Mouse (Mus musculus) embryonic facial prominence, embryonic 14.5 days (tissue): ENCODE measurements at regions not wholly inside any gene's neighbourhood (a gene's known extent, or its start where the extent isn't known, plus 50 kb on each side); places are given as distances from the start of the nearest gene placed in this dataset.
"Not testable (repeated sequence)": the region's sequence is repeated elsewhere in the genome, so short reads cannot be mapped to it uniquely, and the experiment has no call there.

ENCODE experiments used
- ATAC-seq: fragments of 200-750 bp; cut with Nextera tagmentation; 2 replicates; pipeline ENCODE4 v1.8.0; 2017; ENCODE audit warnings: low read depth, moderate number of reproducible peaks, moderate TSS enrichment
- DNase-seq: peaks from one replicate; pipeline ENCODE4 v3.0.0-alpha.2; 2015; ENCODE audit warnings: low spot score
- H3K27ac ChIP-seq: fragments of 300-500 bp; sonication (generic); replicated peaks from 2 replicates; pipeline ENCODE4 v1.5.1; 2014; ENCODE audit warnings: low read depth, mild to moderate bottlenecking, low read length, moderate library complexity
- H3K27me3 ChIP-seq: fragments of 300-500 bp; sonication (generic); replicated peaks from 2 replicates; pipeline ENCODE4 v1.6.1; 2014; ENCODE audit warnings: low read length; ENCODE audit not compliant: control insufficient read depth, insufficient read depth
- H3K36me3 ChIP-seq: fragments of 300-500 bp; sonication (generic); 2 replicates; pipeline ENCODE4 v1.6.1; 2014; ENCODE audit warnings: low read length, mixed read lengths; ENCODE audit not compliant: control insufficient read depth, insufficient read depth
- H3K4me1 ChIP-seq: fragments of 300-500 bp; sonication (generic); 2 replicates; pipeline ENCODE4 v1.6.1; 2014; ENCODE audit warnings: antibody characterized with exemption, low read length; ENCODE audit not compliant: control insufficient read depth, insufficient read depth
- H3K4me2 ChIP-seq: fragments of 300-500 bp; sonication (generic); 2 replicates; pipeline ENCODE4 v1.6.1; 2014; ENCODE audit warnings: low read depth, mild to moderate bottlenecking, low read length, moderate library complexity, mixed read lengths
- H3K4me3 ChIP-seq: fragments of 300-500 bp; sonication (generic); 2 replicates; pipeline ENCODE4 v1.5.1; 2014; ENCODE audit warnings: low read depth, mild to moderate bottlenecking, low read length
- H3K9ac ChIP-seq: fragments of 300-500 bp; sonication (generic); 2 replicates; pipeline ENCODE4 v1.6.1; 2014; ENCODE audit warnings: low read depth, mild to moderate bottlenecking, low read length, moderate library complexity, mixed read lengths
- H3K9me3 ChIP-seq: fragments of 300-500 bp; sonication (generic); 2 replicates; pipeline ENCODE4 v1.6.1; 2016; ENCODE audit warnings: low read length; ENCODE audit not compliant: control insufficient read depth
- WGBS: fragments of 180-500 bp; shearing (Covaris S2); extraction: QIAGEN DNeasy Blood & Tissue Kit; methylation state at CpG from one replicate; pipeline ENCODE4 v1.1.7; 2014; 5-methylcytosine and 5-hydroxymethylcytosine counted together

DNA sequence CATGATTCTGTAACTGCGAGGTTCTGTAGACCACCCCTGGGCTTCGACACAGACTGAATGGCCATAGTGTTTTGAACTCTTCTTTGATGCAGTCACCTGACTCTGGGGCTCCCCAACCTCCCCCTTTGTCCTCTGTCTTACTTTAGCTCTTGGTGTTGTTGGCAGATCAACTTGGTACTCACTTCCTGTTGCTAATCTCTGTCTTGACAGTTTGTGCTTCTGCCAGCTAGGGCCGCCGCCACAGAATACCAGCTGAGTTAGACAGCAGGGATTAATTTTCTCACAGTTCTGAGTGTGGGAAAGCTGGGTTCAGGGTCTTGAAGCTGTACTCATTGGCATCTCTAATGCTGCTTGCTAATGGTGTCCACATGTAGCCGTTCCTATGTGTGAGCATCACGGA is 125.6 kb downstream of the Gm11077 start:
- Histone ChIP-seq H3K4me3 (no peak overlapping the region), H3K9ac (no peak overlapping the region), H3K27ac (no peak overlapping the region), H3K36me3 (no peaks in the 10 kb centered on the region), H3K9me3 (0 out of 2 replicates have a peak, but pooled peaks cover 4% of the 10 kb centered on the region), H3K4me2 (no peak overlapping the region), H3K4me1 (peaks cover 28% of the 10 kb centered on the region), H3K27me3 (no peaks in the 10 kb centered on the region)
- ATAC-seq (no peak), DNase-seq (peak; percentile 34)
- WGBS, result 64% methylated on average over 6 of the region's 6 CpGs

DNA sequence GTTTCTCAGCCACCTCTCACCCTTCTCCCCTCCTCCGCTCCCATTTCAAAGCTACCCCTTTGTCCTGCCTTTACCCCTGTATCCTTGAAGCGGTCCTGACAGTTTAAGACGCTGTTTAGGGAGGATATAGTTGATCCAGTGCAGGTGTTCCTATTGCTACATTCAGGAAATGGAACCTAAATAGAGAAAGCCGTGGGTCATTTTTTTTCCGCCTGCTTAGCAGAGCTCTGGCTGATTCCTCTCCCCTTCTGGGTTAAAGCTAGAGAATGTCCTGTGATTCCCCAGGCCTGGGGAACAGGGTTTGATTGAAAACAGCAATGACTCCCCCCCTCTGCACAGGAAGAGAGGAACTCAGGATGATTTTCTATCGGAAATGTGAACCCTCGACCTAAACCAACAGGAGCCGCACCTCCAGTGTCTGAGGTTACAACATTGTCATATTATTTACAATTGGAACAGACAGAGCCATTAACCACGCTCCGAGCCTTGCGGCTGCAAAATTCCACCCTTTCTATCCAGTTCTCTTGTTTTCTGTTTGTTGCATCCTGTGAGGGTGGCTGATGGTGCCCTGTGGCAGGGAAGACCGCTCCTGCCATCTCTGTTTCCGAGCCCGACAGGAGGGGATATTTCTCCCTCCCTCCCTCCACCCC is 127.5 kb downstream of the Gm11077 start:
- no peaks in the 10 kb centered on the region for H3K36me3 ChIP-seq
- WGBS, result 4% methylated on average over 14 of the region's 14 CpGs

DNA sequence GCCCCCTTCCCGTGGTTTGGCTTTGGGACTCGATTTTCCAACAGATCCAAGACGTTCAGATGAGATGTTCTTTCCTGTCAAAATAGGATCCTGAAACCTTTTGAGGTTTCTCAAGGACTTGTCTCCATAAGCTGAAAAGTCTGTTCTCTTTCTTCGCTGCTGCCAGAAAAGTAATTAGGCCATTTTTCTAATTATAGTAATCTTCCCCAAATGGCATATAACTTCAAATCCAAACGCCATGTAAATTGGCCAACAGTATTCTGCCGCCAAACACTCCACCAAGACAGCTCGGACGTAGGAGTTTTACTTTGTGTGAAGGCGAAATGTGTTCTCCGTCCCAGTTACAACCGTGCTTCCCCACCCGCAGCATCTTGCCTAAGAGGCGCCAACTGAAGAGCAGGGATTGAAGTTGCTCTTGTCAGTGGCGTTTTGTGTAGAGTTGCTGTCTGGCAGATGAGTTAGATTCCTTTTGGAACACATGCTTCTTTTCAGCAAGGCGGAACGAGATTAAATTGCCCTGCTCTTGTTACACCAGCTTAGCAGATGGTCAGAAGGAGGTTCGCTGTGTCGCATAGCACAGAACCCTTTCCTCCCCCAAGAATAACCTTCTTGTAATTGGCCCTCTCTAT is 128.1 kb downstream of the Gm11077 start:
- Histone ChIP-seq H3K4me1 (peaks cover 28% of the 10 kb centered on the region), H3K9ac (peak overlapping the region; percentile 37), H3K4me3 (peak overlapping the region; percentile 32), H3K4me2 (peak overlapping the region; percentile 60), H3K9me3 (no peaks in the 10 kb centered on the region), H3K27ac (peak overlapping the region; percentile 63), H3K27me3 (no peaks in the 10 kb centered on the region), H3K36me3 (no peaks in the 10 kb centered on the region)
- peak; percentile 86 for DNase-seq
- peak; percentile 58 for ATAC-seq
- WGBS, result 9% methylated on average over 18 of the region's 18 CpGs

More for the DNA sequence above, 127.5 kb downstream of the Gm11077 start:
- Histone ChIP-seq H3K27ac (peak overlapping the region; percentile 63), H3K27me3 (no peaks in the 10 kb centered on the region), H3K9ac (peak overlapping the region; percentile 37), H3K4me3 (peak overlapping the region; percentile 32), H3K9me3 (no peaks in the 10 kb centered on the region), H3K4me1 (peaks cover 28% of the 10 kb centered on the region), H3K4me2 (peak overlapping the region; percentile 60)
- ATAC-seq (peak; percentile 60), DNase-seq (peak; percentile 71)

DNA sequence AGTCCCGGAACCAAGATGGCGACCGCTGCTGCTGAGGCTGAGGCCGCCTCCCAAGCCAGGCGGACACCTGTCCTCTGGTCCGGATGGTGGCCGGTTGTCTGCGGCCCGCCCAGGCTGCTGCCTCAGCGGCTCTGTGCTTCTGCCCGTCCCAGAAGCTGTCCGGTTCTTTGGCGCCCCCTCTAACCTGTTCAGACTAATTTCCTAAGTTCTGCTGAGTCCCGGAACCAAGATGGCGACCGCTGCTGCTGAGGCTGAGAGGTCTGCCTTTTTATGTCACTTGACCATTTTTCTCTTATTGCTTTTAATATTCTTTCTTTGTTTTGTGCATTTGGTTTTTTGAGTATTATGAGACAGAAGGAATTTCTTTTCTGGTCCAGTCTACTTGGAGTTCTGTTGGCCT is 140.4 kb downstream of the Gm11077 start:
- H3K36me3 ChIP-seq, H3K27ac ChIP-seq, H3K9me3 ChIP-seq, H3K4me2 ChIP-seq, H3K27me3 ChIP-seq, H3K9ac ChIP-seq, ATAC-seq, DNase-seq, H3K4me1 ChIP-seq, H3K4me3 ChIP-seq: not testable (repeated sequence)
- 95% methylated on average over 9 of the region's 16 CpGs for WGBS

DNA sequence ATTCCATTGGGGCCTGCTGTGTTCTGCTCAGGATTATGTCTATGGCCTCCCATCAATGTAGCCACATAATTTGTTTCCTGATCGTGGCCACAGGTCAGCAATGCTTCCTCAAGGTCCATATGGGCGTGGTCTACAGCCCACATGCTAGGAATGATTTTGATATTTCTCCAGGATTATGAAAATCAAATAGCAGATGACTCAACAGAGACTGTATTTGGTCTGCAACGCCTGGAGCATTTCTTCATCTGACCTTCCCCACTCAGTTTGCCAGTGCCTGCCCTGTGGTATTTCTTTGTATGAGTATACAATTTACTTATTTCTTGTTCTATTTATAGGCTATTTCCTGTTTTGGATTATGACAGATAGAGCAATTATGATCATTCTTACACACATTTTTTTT is 145.7 kb downstream of the Gm11077 start:
- no peak for DNase-seq
- H3K36me3 ChIP-seq, result no peaks in the 10 kb centered on the region
- no peak overlapping the region for H3K9ac ChIP-seq
- no peak overlapping the region for H3K4me2 ChIP-seq
- 67% methylated on average over 3 of the region's 3 CpGs for WGBS
- H3K27ac ChIP-seq, result no peak overlapping the region
- no peaks in the 10 kb centered on the region for H3K9me3 ChIP-seq
- H3K27me3 ChIP-seq, result no peaks in the 10 kb centered on the region
- H3K4me3 ChIP-seq, result no peak overlapping the region
- ATAC-seq, result no peak
- H3K4me1 ChIP-seq, result no peaks in the 10 kb centered on the region

DNA sequence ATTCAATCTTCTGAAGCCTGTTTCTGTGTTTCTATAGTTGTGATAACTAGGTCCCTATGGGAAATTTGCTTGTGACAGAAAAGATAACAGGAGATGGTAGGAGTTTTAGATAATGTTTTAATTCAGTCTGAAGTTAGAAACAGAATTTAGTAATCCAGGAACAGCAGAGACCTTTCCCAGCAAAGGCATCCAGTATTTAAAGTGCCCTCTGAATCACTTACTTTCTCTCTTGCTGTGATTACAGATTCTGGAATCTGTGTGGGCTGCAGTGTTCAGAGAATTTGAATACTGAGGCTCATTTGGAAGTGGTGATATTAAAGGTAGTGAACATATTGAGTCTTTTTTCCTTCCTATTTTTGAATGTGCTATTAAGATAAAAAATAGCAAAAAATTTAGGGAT is 154.6 kb downstream of the Gm11077 start:
- no peak overlapping the region for H3K4me2 ChIP-seq
- no peaks in the 10 kb centered on the region for H3K27me3 ChIP-seq
- ATAC-seq (no peak), DNase-seq (no peak)
- no peak overlapping the region for H3K27ac ChIP-seq
- no peaks in the 10 kb centered on the region for H3K9me3 ChIP-seq
- H3K4me3 ChIP-seq, result no peak overlapping the region
- no peak overlapping the region for H3K9ac ChIP-seq
- no peaks in the 10 kb centered on the region for H3K36me3 ChIP-seq
- no peaks in the 10 kb centered on the region for H3K4me1 ChIP-seq

DNA sequence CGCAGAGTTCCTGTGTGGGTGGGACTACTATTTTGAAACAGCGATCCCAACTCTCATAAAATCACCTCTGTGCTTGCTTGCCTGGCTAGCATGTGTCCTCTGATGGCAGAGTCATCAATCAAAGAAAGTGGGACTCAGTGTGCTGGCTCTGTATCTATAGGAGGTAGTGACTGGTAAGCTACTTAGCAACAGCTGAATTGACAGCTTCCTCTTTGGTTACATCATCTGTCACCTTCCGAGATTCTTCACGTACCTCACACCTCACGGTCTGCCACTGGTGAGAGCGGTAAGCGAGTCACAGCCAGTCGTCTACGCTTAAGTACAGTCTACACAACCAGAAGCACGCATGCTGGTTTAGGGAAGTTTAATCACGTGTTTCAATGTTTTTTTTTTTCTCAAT is 159.5 kb downstream of the Gm11077 start:
- no peaks in the 10 kb centered on the region for H3K27me3 ChIP-seq
- ATAC-seq, result no peak
- no peaks in the 10 kb centered on the region for H3K9me3 ChIP-seq
- H3K36me3 ChIP-seq, result no peaks in the 10 kb centered on the region
- no peak overlapping the region for H3K9ac ChIP-seq
- no peak for DNase-seq
- H3K4me2 ChIP-seq, result no peak overlapping the region
- H3K4me3 ChIP-seq, result no peak overlapping the region
- no peak overlapping the region for H3K27ac ChIP-seq
- no peaks in the 10 kb centered on the region for H3K4me1 ChIP-seq
- WGBS, result 61% methylated on average over 11 of the region's 11 CpGs

DNA sequence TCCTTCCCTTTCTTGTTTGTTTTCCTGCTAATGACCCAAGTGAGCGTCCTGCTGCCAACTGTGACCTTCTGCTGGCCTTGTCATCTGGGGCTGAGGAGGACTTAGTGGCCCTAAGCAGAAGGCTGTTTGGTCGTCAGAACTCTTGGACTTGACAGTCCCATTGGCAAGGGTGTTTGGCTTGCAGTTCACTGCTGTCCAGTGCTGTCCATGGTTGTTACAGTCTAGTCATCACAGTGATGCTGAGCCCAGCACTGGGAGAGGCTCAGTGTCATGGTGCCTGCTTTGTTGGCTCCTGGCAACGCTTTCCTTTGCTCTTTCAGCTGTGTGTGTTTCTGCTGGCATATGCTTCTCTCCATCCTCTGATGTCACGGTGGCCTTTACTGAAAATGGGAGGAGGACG is 161.0 kb downstream of the Gm11077 start:
- Histone ChIP-seq H3K27ac (no peak overlapping the region), H3K9me3 (no peaks in the 10 kb centered on the region), H3K4me2 (no peak overlapping the region), H3K4me1 (0 out of 2 replicates have a peak, but pooled peaks cover 4% of the 10 kb centered on the region), H3K27me3 (no peaks in the 10 kb centered on the region), H3K36me3 (no peaks in the 10 kb centered on the region), H3K9ac (no peak overlapping the region), H3K4me3 (no peak overlapping the region)
- DNase-seq (no peak), ATAC-seq (no peak)
- 55% methylated on average over 5 of the region's 5 CpGs for WGBS

DNA sequence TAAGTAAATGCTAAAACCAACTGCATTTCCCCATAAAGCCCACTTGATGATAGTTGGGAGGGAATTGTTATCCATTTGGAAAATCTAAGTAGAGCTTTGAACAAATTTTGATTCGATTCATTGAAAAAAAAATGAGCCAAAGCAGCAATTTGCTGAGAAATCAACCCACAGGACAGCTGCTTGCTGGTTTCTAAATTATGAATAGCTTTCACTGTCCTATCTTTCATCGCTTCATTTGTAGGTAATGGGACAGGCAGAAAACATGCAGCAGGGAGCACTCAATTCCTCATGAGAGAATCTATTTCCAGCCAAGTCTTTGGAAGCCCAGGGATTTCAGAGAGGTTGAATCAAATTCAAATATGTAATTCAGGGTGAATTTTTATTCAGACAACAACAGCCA is 161.5 kb downstream of the Gm11077 start:
- H3K9ac ChIP-seq, result no peak overlapping the region

More for the DNA sequence above, 161.5 kb downstream of the Gm11077 start:
- DNase-seq (no peak), ATAC-seq (no peak)
- Histone ChIP-seq H3K4me1 (0 out of 2 replicates have a peak, but pooled peaks cover 4% of the 10 kb centered on the region), H3K27ac (no peak overlapping the region), H3K4me2 (no peak overlapping the region), H3K9me3 (no peaks in the 10 kb centered on the region), H3K27me3 (no peaks in the 10 kb centered on the region), H3K36me3 (no peaks in the 10 kb centered on the region), H3K4me3 (no peak overlapping the region)
- 75% methylated on average over 2 of the region's 2 CpGs for WGBS
